Mouse (Mus musculus): Measurements from ENCODE around the gene Ncln. TPM values are rescaled to one million over a fixed set of nuclear protein-coding genes. Genes with fewer than 3 reads are reported as not detected.

The Ncln gene
- polyA plus RNA-seq, 1 experiment from 2014 or later = 60.3 TPM

GRCm38 (mm10) chr10:81497401-81498270 is 1.4 kb upstream of the Ncln start:
- 84% methylated on average over 17 of the region's 17 CpGs for WGBS
- H3K27ac ChIP-seq (replicated peaks; ENCODE audit: low read depth, low read length) = no peak overlapping the region
- no peak overlapping the region for H3K4me3 ChIP-seq (ENCODE audit: low read depth, low read length)

DNA sequence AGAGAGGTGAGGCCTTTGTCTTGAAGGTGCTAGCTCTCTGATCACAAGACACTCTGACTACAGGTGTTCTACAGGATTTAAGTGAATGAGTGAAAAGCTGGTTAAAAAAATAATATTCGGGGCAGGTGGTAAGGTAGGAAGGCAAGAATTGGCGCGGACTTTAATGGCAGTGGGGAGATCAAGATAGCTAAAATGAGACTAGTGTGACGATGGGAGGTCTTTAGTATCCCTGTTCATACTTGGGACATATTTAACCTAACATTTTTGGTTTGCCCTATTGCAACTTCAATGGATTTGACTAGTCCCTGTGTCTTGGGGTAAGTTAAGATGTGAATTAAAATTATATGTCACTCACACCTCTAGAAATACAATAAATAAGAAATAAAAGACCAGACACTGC is 777 bp upstream of the Ncln start:
- Histone ChIP-seq H3K4me3 (ENCODE audit: low read depth, low read length) (peak overlapping the region; percentile 86), H3K27ac (replicated peaks; ENCODE audit: low read depth, low read length) (no peak overlapping the region), H3K27me3 (ENCODE audit: control insufficient read depth, insufficient read depth, low read length) (no peaks in the 10 kb centered on the region), H3K36me3 (ENCODE audit: control insufficient read depth, insufficient read depth, low read length) (0 out of 2 replicates have a peak, but pooled peaks cover 6% of the 10 kb centered on the region), H3K9me3 (ENCODE audit: control insufficient read depth, low read length) (no peaks in the 10 kb centered on the region), H3K9ac (ENCODE audit: low read length) (no peak overlapping the region), H3K4me2 (ENCODE audit: low read depth, severe bottlenecking) (no peak overlapping the region; the same call in 1 of the 2 replicates), H3K4me1 (ENCODE audit: control insufficient read depth, insufficient read depth, low read length) (peaks cover 10% of the 10 kb centered on the region)
- DNase-seq (ENCODE audit: low spot score) (no peak), ATAC-seq (ENCODE audit: insufficient number of reproducible peaks, low FRiP score, low TSS enrichment, low read depth) (no peak)
- WGBS = 47% methylated on average over 4 of the region's 4 CpGs

More at GRCm38 (mm10) chr10:81497401-81498270, 1.4 kb upstream of the Ncln start:
- no peak for ATAC-seq (ENCODE audit: insufficient number of reproducible peaks, low FRiP score, low TSS enrichment, low read depth)
- Histone ChIP-seq H3K9me3 (ENCODE audit: control insufficient read depth, low read length) (no peaks in the 10 kb centered on the region), H3K4me1 (ENCODE audit: control insufficient read depth, insufficient read depth, low read length) (peaks cover 10% of the 10 kb centered on the region), H3K27me3 (ENCODE audit: control insufficient read depth, insufficient read depth, low read length) (no peaks in the 10 kb centered on the region), H3K4me2 (ENCODE audit: low read depth, severe bottlenecking) (no peak overlapping the region), H3K36me3 (ENCODE audit: control insufficient read depth, insufficient read depth, low read length) (0 out of 2 replicates have a peak, but pooled peaks cover 3% of the 10 kb centered on the region), H3K9ac (ENCODE audit: low read length) (no peak overlapping the region)
- DNase-seq (ENCODE audit: low spot score) = no peak

DNA sequence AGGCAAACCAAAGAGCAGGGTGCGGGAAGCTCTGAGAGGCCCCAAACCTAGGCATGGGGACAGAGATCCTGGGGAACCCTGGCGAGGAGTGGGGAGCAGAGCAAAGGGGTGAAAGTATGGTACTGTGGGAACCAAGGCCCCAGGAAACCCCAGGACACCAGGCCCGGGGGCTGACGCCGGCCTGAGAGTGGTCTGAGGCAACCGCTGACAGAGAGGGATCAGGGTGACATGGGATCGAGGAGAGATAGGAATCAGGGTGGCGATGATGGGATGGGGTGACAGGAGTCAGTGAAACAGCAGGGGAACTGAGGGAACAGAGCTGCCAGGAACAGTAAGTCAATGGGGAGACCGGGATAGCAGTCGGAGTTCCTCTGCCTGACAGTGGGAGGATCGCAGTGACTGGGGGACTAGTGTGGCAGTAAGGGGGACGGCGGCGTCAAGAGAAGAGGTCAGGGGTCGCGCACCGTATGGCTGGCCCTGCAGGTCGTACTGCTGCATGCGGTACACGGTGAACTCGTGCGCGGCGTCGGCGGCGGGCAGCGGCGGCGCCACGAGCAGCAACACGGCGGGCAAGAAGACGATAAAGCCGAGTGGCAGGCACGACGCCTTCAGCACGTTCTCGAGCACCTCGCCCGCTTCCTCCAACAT is 452 bp downstream of the Ncln start:
- WGBS = 2% methylated on average over 41 of the region's 41 CpGs
- Histone ChIP-seq H3K4me1 (ENCODE audit: control insufficient read depth, insufficient read depth, low read length) (peaks cover 10% of the 10 kb centered on the region), H3K27me3 (ENCODE audit: control insufficient read depth, insufficient read depth, low read length) (no peaks in the 10 kb centered on the region), H3K9ac (ENCODE audit: low read length) (peak overlapping the region; percentile 82), H3K36me3 (ENCODE audit: control insufficient read depth, insufficient read depth, low read length) (peaks cover 13% of the 10 kb centered on the region), H3K27ac (replicated peaks; ENCODE audit: low read depth, low read length) (no peak overlapping the region), H3K4me3 (ENCODE audit: low read depth, low read length) (peak overlapping the region; percentile 86), H3K4me2 (ENCODE audit: low read depth, severe bottlenecking) (peak overlapping the region; percentile 95), H3K9me3 (ENCODE audit: control insufficient read depth, low read length) (no peaks in the 10 kb centered on the region)
- ATAC-seq (ENCODE audit: insufficient number of reproducible peaks, low FRiP score, low TSS enrichment, low read depth) (peak; percentile 22; the same call in 1 of the 2 replicates), DNase-seq (ENCODE audit: low spot score) (no peak)

GRCm38 (mm10) chr10:81495151-81495550 is 1.0 kb downstream of the Ncln start:
- Histone ChIP-seq H3K4me2 (ENCODE audit: low read depth, severe bottlenecking) (peak overlapping the region; percentile 95), H3K4me3 (ENCODE audit: low read depth, low read length) (peak overlapping the region; percentile 86), H3K9me3 (ENCODE audit: control insufficient read depth, low read length) (no peaks in the 10 kb centered on the region), H3K36me3 (ENCODE audit: control insufficient read depth, insufficient read depth, low read length) (peaks cover 17% of the 10 kb centered on the region), H3K4me1 (ENCODE audit: control insufficient read depth, insufficient read depth, low read length) (peaks cover 10% of the 10 kb centered on the region), H3K27ac (replicated peaks; ENCODE audit: low read depth, low read length) (no peak overlapping the region), H3K27me3 (ENCODE audit: control insufficient read depth, insufficient read depth, low read length) (no peaks in the 10 kb centered on the region), H3K9ac (ENCODE audit: low read length) (peak overlapping the region; percentile 82)
- DNase-seq (ENCODE audit: low spot score) = no peak
- 75% methylated on average over 6 of the region's 6 CpGs for WGBS
- ATAC-seq (ENCODE audit: insufficient number of reproducible peaks, low FRiP score, low TSS enrichment, low read depth) = no peak

DNA sequence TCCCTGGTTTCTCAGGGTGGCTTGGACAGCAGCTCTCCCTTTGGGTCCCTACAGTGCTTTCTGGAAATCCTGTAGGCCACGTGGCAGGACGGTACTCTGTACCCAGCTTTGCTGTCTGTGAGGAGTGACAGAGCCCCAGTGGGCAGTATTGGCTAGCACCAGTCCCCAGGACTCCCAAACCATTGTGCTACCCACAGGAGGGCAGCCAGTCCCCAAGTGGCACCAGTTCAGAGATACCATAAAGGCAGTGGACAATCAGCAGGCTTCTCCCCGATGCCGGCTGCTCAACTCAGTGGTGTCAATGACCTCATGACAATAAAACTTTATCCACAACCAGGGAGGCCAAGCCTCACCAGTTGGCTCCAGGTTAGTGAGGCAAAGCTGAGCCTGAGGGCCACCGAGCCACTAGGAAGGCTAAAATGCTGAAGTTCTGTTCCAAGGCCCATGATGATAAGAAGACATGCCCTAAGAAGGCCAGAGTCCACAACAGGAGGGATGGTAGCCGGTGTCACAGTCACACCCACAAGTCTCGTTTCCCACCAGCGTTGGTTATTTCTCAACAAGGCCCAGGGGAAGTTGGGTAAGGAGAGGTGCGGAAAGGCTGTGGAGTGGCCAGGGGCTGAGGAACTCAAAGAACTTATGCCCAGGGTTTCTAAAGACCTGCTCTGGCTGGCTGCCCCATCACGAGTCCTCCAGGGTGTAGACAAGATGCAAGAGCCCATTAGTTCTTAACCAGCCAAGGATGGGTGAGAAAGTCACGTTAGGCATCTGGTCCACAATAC is 1.7 kb downstream of the Ncln start:
- Histone ChIP-seq H3K4me1 (ENCODE audit: control insufficient read depth, insufficient read depth, low read length) (peaks cover 10% of the 10 kb centered on the region), H3K27ac (replicated peaks; ENCODE audit: low read depth, low read length) (no peak overlapping the region), H3K36me3 (ENCODE audit: control insufficient read depth, insufficient read depth, low read length) (peaks cover 23% of the 10 kb centered on the region), H3K4me3 (ENCODE audit: low read depth, low read length) (peak overlapping the region; percentile 86; the same call in 1 of the 2 replicates), H3K9me3 (ENCODE audit: control insufficient read depth, low read length) (no peaks in the 10 kb centered on the region), H3K27me3 (ENCODE audit: control insufficient read depth, insufficient read depth, low read length) (no peaks in the 10 kb centered on the region), H3K9ac (ENCODE audit: low read length) (no peak overlapping the region; the same call in 1 of the 2 replicates), H3K4me2 (ENCODE audit: low read depth, severe bottlenecking) (peak overlapping the region; percentile 95; the same call in 1 of the 2 replicates)
- no peak for DNase-seq (ENCODE audit: low spot score)
- WGBS = 87% methylated on average over 11 of the region's 11 CpGs
- ATAC-seq (ENCODE audit: insufficient number of reproducible peaks, low FRiP score, low TSS enrichment, low read depth) = no peak

DNA sequence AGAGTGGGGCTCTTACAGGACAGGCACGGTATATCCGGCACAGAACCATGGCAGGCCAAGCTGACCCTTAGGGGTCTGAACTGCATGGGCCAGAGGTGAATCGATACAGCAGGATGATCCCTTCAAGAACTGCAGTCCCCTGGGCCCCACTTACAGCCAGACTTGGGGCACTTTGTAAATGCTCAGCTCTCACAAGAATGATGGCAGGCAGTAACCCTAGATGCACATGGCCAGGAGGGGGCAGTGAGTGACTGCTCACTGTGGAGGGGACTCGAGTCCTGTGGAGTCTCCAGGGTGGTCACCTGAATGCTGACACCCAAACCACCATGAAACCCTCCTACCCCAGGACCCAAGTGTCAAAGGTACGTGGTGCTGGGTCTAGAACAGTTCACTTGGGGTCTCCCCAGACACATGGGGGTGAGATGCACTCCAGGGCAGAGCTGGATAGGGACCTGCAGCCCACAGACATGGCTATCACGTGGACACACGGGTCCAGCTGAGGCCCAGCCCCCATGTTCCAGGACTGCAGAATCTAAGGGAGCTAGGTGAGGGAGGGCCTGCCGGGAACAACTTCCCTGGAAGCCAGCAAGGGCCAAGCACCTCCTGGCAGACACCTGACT is 2.5 kb downstream of the Ncln start:
- ATAC-seq (ENCODE audit: insufficient number of reproducible peaks, low FRiP score, low TSS enrichment, low read depth) (no peak), DNase-seq (ENCODE audit: low spot score) (no peak)
- H3K4me3 ChIP-seq (ENCODE audit: low read depth, low read length) = no peak overlapping the region
- no peaks in the 10 kb centered on the region for H3K9me3 ChIP-seq (ENCODE audit: control insufficient read depth, low read length)
- 87% methylated on average over 8 of the region's 8 CpGs for WGBS
- no peaks in the 10 kb centered on the region for H3K27me3 ChIP-seq (ENCODE audit: control insufficient read depth, insufficient read depth, low read length)
- no peak overlapping the region for H3K27ac ChIP-seq (replicated peaks; ENCODE audit: low read depth, low read length)
- peaks cover 10% of the 10 kb centered on the region for H3K4me1 ChIP-seq (ENCODE audit: control insufficient read depth, insufficient read depth, low read length)
- H3K9ac ChIP-seq (ENCODE audit: low read length) = no peak overlapping the region; the same call in 1 of the 2 replicates
- peaks cover 27% of the 10 kb centered on the region for H3K36me3 ChIP-seq (ENCODE audit: control insufficient read depth, insufficient read depth, low read length)
- H3K4me2 ChIP-seq (ENCODE audit: low read depth, severe bottlenecking) = no peak overlapping the region

- H3K27me3 ChIP-seq (ENCODE audit: control insufficient read depth, insufficient read depth, low read length) = no peaks in the 10 kb centered on the region
- 82% methylated on average over 11 of the region's 11 CpGs for WGBS
- peaks cover 10% of the 10 kb centered on the region for H3K4me1 ChIP-seq (ENCODE audit: control insufficient read depth, insufficient read depth, low read length)
- no peak overlapping the region for H3K9ac ChIP-seq (ENCODE audit: low read length)
- H3K4me3 ChIP-seq (ENCODE audit: low read depth, low read length) = no peak overlapping the region
- H3K36me3 ChIP-seq (ENCODE audit: control insufficient read depth, insufficient read depth, low read length) = peaks cover 37% of the 10 kb centered on the region
- H3K27ac ChIP-seq (replicated peaks; ENCODE audit: low read depth, low read length) = no peak overlapping the region
- no peaks in the 10 kb centered on the region for H3K9me3 ChIP-seq (ENCODE audit: control insufficient read depth, low read length)
- H3K4me2 ChIP-seq (ENCODE audit: low read depth, severe bottlenecking) = no peak overlapping the region
- no peak for DNase-seq (ENCODE audit: low spot score)
- no peak for ATAC-seq (ENCODE audit: insufficient number of reproducible peaks, low FRiP score, low TSS enrichment, low read depth)
These were observed 3.5 kb downstream of the Ncln start for GRCm38 (mm10) chr10:81492606-81493240.
